Mouse (Mus musculus): ENCODE measurements at regions not wholly inside any gene's neighbourhood (a gene's known extent, or its start where the extent isn't known, plus 50 kb on each side); places are given as distances from the start of the nearest gene placed in this dataset.

DNA sequence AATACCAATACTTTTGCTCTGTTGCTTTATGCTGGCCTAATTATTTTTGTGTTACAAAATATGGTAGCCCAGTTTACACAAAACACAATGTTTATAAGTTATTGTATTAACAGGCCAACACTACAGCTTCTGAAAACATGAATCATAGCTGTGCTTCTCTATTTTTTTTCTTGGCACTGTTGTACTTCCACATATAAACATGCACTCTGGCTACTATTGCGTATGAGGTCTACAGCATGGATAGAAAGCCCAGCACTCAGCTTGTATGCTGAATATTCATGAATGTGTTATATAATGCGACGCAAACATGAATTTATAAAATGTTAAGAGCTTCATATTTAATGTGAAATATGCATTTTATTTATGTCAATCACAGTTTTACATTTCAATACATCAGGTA lies 465.4 kb upstream of the Msl3l2 start:
- no peak overlapping the region for H3K27ac ChIP-seq (ENCODE audit: low read length)
- 70% methylated on average over 3 of the region's 3 CpGs for WGBS
- no peak overlapping the region for H3K4me2 ChIP-seq (ENCODE audit: low read depth, low read length)
- H3K27me3 ChIP-seq (replicated peaks; ENCODE audit: control insufficient read depth, insufficient read depth, low read length) = no peaks in the 10 kb centered on the region
- H3K4me1 ChIP-seq (ENCODE audit: control insufficient read depth, insufficient read depth, low read length) = no peaks in the 10 kb centered on the region
- H3K9me3 ChIP-seq (ENCODE audit: control insufficient read depth, low read length) = no peaks in the 10 kb centered on the region
- H3K36me3 ChIP-seq (ENCODE audit: control insufficient read depth, insufficient read depth, low read length) = no peaks in the 10 kb centered on the region
- no peak overlapping the region for H3K4me3 ChIP-seq (ENCODE audit: low read length)
- ATAC-seq = no peak
- H3K9ac ChIP-seq (ENCODE audit: low read depth, low read length) = no peak overlapping the region

All from intestine, embryonic 16.5 days (tissue).